Mouse (Mus musculus) CD8-positive naive resting alpha-beta T cell, adult 2 months (primary cell): ENCODE measurements around the gene BC051665.

Source experiments
- DNase-seq, 2 experiments: peaks; one replicate each; pipeline ENCODE4 v3.0.0; 2022; ENCODE audit warnings: low read depth in 2 of 2, low spot score in 2 of 2

BC051665 gene

DNA sequence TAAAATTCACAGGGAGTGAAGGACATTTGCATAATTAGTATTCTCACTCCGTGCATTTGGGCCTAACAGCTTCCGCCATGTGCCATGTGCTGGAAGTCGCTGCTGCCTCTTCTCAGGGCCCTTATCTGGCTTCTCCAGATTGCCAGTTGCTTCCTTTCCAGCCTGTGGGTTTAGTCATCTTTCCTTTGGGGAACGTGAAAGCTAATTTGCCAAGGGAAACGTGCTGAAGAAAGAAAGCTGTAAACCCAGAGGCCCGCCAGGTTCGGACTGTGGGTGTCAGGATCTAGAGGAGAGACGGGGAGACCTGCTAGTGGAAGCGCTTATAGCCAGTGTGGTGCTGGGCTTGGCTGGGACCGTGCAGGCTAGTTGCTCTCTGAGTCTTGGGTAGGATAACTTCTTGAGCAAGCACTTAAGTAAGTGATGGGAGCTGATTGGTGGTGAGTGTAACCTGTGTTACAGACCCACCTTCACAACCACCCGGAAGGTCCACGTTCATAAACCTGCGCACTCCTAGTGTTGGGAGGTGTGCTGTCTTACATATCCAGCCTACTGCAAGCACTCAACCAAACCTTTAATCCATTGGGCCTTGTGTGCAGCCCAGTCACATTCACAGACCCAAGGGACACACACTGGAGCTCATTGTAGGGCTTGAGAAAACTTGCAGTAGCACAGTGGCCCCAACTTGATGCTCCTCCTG is 42.6 kb downstream of the BC051665 start:
- DNase-seq: no peak

DNA sequence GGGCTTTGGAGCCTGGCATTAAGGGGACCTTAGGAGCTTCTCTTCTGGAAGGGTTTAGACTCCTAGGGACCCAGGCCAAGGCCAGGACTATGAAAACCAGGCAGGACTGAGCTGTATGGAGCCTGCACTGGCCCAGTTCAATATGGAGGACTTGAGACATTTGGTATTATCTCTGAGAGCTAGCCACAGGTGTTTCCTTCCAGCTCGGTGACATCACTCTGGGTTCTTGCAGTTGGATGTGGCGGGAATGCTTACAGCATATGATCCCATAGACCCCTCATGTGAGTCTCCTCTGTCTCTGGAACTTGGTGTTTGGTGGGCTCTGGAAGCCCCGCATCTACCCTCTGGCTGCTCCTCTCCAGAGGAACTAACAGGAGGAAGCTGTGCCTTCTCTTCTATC is 43.6 kb downstream of the BC051665 start:
- DNase-seq: no peak

GRCm38 (mm10) chr13:60740248-60740647 is 45.9 kb downstream of the BC051665 start:
- DNase-seq: no peak

- DNase-seq: peak; percentile 49 to 69
These were observed 47.7 kb downstream of the BC051665 start for GRCm38 (mm10) chr13:60738429-60738828.

DNA sequence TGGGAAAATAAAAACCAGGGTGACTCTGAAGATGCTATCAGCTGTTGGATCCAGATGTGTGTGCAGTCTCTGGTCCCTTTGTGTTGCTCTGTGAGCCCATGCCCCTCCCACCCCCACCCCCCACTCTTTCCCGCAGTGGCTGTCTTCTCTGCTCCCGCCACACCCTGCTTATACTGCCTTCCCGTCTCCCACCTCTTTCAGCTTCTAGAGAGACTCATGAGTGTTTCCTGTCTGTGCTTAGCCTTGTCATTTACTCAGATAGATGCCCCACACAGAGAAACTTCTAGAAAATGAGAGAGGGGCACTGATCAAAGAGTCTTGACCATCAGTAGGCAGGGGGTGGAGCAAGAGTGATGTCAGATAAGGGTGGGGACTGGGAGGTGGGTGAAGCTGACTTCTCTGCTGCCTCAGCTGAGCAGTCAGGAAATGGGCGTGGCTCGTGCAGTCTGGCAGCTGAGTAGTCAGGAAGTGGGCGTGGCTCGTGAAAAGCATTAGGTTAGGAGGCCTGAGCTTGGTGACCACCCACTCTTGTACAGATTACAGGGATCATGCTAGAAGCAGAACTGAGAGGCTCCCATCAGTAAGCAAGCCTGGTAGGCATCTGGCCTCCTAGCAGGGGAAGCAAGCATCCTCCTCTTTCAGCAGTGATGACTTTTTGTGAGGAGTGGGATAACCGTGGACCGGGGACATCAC is 48.4 kb downstream of the BC051665 start:
- peak; percentile 67 to 71 for DNase-seq

- no peak for DNase-seq
These were observed 49.6 kb downstream of the BC051665 start for GRCm38 (mm10) chr13:60736421-60737105.

DNA sequence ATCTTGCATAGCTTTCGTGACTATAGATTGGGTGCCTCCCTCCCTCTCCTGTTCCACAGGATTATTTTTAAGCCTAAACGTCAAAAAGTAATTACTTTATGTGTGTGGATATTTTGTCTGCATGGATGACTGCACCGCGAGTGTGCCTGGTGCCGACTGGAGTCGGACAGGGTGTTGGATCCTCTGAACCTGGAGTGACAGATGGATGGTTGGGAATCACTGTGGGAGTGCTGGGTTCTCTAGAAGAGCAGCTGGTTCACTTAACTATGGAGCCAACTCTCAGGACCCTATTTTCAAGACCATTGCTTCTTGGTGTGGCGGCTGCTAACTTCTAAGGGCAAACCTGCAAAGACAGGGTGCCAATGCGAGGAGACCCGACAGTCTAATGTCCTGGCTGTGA is 50.9 kb downstream of the BC051665 start:
- DNase-seq: no peak
